Mouse (Mus musculus) liver, embryonic 14.5 days (tissue): ENCODE data around the gene Prtn3.

Source experiments
- CTCF ChIP-seq: IDR thresholded peaks from 2 replicates; pipeline ENCODE4 v1.5.1; 2016; ENCODE audit warnings: antibody characterized with exemption, low read depth, control low read depth
- EP300 ChIP-seq: IDR thresholded peaks from 2 replicates; pipeline ENCODE4 v1.6.1; 2016; ENCODE audit warnings: antibody characterized with exemption, low read depth

DNA sequence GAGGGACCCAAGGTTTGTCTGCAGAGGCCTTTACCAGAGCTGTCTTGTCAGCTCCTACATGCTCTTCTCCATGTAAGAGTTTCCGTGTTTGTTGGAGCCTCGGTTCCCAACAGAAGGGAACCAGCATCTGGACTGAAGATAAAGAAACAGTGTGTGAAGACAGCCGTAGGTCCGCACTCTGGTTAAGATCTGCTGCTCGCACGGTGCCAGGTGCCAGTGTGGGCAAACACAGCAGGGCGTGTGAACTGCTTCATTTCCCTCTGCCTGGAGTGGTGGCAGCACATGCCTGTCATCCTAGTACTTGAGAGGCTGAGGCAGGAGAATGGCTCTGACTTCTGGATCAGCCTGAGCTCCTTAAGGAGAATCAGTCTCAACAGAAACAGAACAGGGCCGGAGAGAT lies 2.4 kb upstream of the Prtn3 start:
- TF ChIP-seq CTCF (no peak), EP300 (no peak)
